23 mouse cellular contexts compared by ENCODE assay signal in genomic region chr6:42339189-42339588, GRCm38 (mm10). TPM values are rescaled to one million over a fixed set of nuclear protein-coding genes. Genes with fewer than 3 reads are reported as not detected.
DNase-seq lines count a peak whose midpoint lies in the region; ATAC-seq and TF ChIP-seq lines count a peak whose summit lies in the region.
"Had no signal": no experiment of that assay in that cellular context is flagged by ENCODE, and none has a peak within 500 bp of the region (broad histone marks: within the 10 kb centered on the region; RNA-seq: fewer than 3 reads in every experiment).

No protein-coding gene starts in this region.

- TF ChIP-seq CTCF in liver, adult 2 months (IDR thresholded peaks at IDR 0.05; ENCODE audit: low read depth, low read length): no peak

- WGBS in liver, adult 2 months: 83% methylated on average over 2 of the region's 2 CpGs
- WGBS in liver, embryonic 12.5 days (ENCODE audit: insufficient replicate concordance): 58% methylated on average over 2 of the region's 2 CpGs
- 90% methylated on average over 2 of the region's 2 CpGs for WGBS in midbrain, embryonic 11.5 days
- WGBS in midbrain, embryonic 14.5 days: 93% methylated on average over 2 of the region's 2 CpGs

- H3K27me3 ChIP-seq in liver, adult 2 months (ENCODE audit: control insufficient read depth, insufficient read depth, low read length): no peaks in the 10 kb centered on the region
- no peaks in the 10 kb centered on the region; the same call in 1 of the 2 replicates for H3K27me3 ChIP-seq in liver, embryonic 12.5 days (replicated peaks)
- no peaks in the 10 kb centered on the region for H3K27me3 ChIP-seq in midbrain, embryonic 11.5 days (ENCODE audit: control insufficient read depth, insufficient read depth, low read length)
- H3K27me3 ChIP-seq in midbrain, embryonic 14.5 days (ENCODE audit: control insufficient read depth, insufficient read depth, low read length): no peaks in the 10 kb centered on the region
- H3K27me3 ChIP-seq: CH12.LX, Patski had no signal

- no peak overlapping the region for H3K4me2 ChIP-seq in liver, embryonic 12.5 days
- H3K4me2 ChIP-seq in midbrain, embryonic 11.5 days: no peak overlapping the region
- H3K4me2 ChIP-seq in midbrain, embryonic 14.5 days (ENCODE audit: low read length): no peak overlapping the region

- DNase-seq in liver, adult 2 months (ENCODE audit: extremely low read depth, low read depth, low spot score): peak; percentile 16
- DNase-seq in midbrain, embryonic 11.5 days (ENCODE audit: low spot score, missing footprints): peak; percentile 14
- no peak for DNase-seq in midbrain, embryonic 14.5 days
- DNase-seq in adipocyte (ENCODE audit: low spot score): no peak
- DNase-seq in layer of hippocampus, adult 9-11 months: no peak
- DNase-seq: adrenal gland, adult 2 months; adrenal gland, adult 8-10 months; adrenal gland, postnatal 10 days; adrenal gland, postnatal 14 days; adrenal gland, postnatal 25 days; B cell, adult 2 months; cerebellum, adult 11 months; cerebellum, adult 11-12 months; cerebellum, adult 18-20 months had no signal

- no peaks in the 10 kb centered on the region for H3K79me2 ChIP-seq in liver, adult 2 months (ENCODE audit: control insufficient read depth, insufficient read depth, low read length)

- no peaks in the 10 kb centered on the region for H3K36me3 ChIP-seq in liver, adult 2 months (ENCODE audit: control insufficient read depth, insufficient read depth, low read length)
- no peaks in the 10 kb centered on the region for H3K36me3 ChIP-seq in liver, embryonic 12.5 days
- no peaks in the 10 kb centered on the region for H3K36me3 ChIP-seq in midbrain, embryonic 11.5 days (ENCODE audit: control insufficient read depth, insufficient read depth, low read length)
- H3K36me3 ChIP-seq in midbrain, embryonic 14.5 days (ENCODE audit: control insufficient read depth, insufficient read depth, low read length): no peaks in the 10 kb centered on the region
- H3K36me3 ChIP-seq: G1E had no signal

- ATAC-seq in liver, embryonic 12.5 days: no peak
- no peak for ATAC-seq in midbrain, embryonic 11.5 days (ENCODE audit: low FRiP score)
- no peak for ATAC-seq in midbrain, embryonic 14.5 days (ENCODE audit: low FRiP score, low TSS enrichment)
- peak; percentile 61 for ATAC-seq in granulocyte monocyte progenitor cell, adult 5-6 weeks (replicated peaks; ENCODE audit: poor library complexity, severe bottlenecking)
- peak; percentile 54 for ATAC-seq in megakaryocyte, adult 5-6 weeks (ENCODE audit: poor library complexity, severe bottlenecking)
- ATAC-seq: activated CD4-positive, CD25-positive, alpha-beta regulatory T cell, adult 4 months; CD4-positive, CD25-positive, alpha-beta regulatory T cell, adult 4 months; Patski had no signal

- H3K9ac ChIP-seq in liver, adult 2 months (ENCODE audit: low read depth, low read length): no peak overlapping the region
- no peak overlapping the region for H3K9ac ChIP-seq in liver, embryonic 12.5 days
- no peak overlapping the region for H3K9ac ChIP-seq in midbrain, embryonic 11.5 days (ENCODE audit: low read length)
- no peak overlapping the region for H3K9ac ChIP-seq in midbrain, embryonic 14.5 days (replicated peaks; ENCODE audit: low read length)

- no peak overlapping the region for H3K4me3 ChIP-seq in liver, adult 2 months (ENCODE audit: insufficient read depth, low read depth, low read length)
- H3K4me3 ChIP-seq in liver, embryonic 12.5 days: no peak overlapping the region
- no peak overlapping the region for H3K4me3 ChIP-seq in midbrain, embryonic 11.5 days (ENCODE audit: low read depth, low read length)
- H3K4me3 ChIP-seq in midbrain, embryonic 14.5 days (replicated peaks; ENCODE audit: low read depth, low read length): no peak overlapping the region

- H3K9me3 ChIP-seq in liver, embryonic 12.5 days (replicated peaks): no peaks in the 10 kb centered on the region
- no peaks in the 10 kb centered on the region for H3K9me3 ChIP-seq in midbrain, embryonic 11.5 days (ENCODE audit: control insufficient read depth, low read length)
- no peaks in the 10 kb centered on the region for H3K9me3 ChIP-seq in midbrain, embryonic 14.5 days (ENCODE audit: control insufficient read depth, low read length)
- H3K9me3 ChIP-seq: G1E had no signal

- no peaks in the 10 kb centered on the region for H3K4me1 ChIP-seq in liver, adult 2 months (ENCODE audit: control insufficient read depth, insufficient read depth, low read length)
- no peaks in the 10 kb centered on the region for H3K4me1 ChIP-seq in liver, embryonic 12.5 days
- no peaks in the 10 kb centered on the region for H3K4me1 ChIP-seq in midbrain, embryonic 11.5 days (ENCODE audit: control insufficient read depth, insufficient read depth, low read length)
- no peaks in the 10 kb centered on the region for H3K4me1 ChIP-seq in midbrain, embryonic 14.5 days (ENCODE audit: control insufficient read depth, insufficient read depth, low read length)

- no peak for TF ChIP-seq POLR2A in liver, adult 2 months (IDR thresholded peaks at IDR 0.05; ENCODE audit: extremely low read depth, insufficient read depth, low read length)

- no peak overlapping the region for H3K27ac ChIP-seq in liver, adult 2 months (replicated peaks; ENCODE audit: insufficient read depth, low read depth, low read length)
- no peak overlapping the region for H3K27ac ChIP-seq in liver, embryonic 12.5 days
- H3K27ac ChIP-seq in midbrain, embryonic 11.5 days (ENCODE audit: low read depth, low read length): no peak overlapping the region
- no peak overlapping the region for H3K27ac ChIP-seq in midbrain, embryonic 14.5 days (replicated peaks; ENCODE audit: low read depth, low read length)

RNA-seq across cellular contexts. Expression of gene Zyx, which starts 10.2 kb away (rescaled TPM):
- 6.4 and 9.5 TPM in 2 replicates for total RNA-seq in liver, adult 2 months (2014; rRNA removed)
- 43.1 and 49.8 TPM in 2 replicates for polyA plus RNA-seq in liver, adult 2 months (2012; rRNA removed)
- polyA plus RNA-seq in liver, embryonic 12.5 days (2016; fragmentation: Nextera tagmentation; extraction: Ambion mirVana): 66.3 and 66.5 TPM in 2 replicates
- 53.2 and 60.2 TPM in 2 replicates for polyA plus RNA-seq in midbrain, embryonic 11.5 days (2014; fragmentation: Nextera tagmentation; extraction: Ambion mirVana)
- polyA plus RNA-seq in midbrain, embryonic 14.5 days (2014; fragmentation: Nextera tagmentation; extraction: Ambion mirVana): 42.1 and 55.7 TPM in 2 replicates
- total RNA-seq in granulocyte monocyte progenitor cell, adult 5-6 weeks (2014; fragmentation: Nextera tagmentation): 116 and 131 TPM in 2 replicates
- total RNA-seq in granulocyte monocyte progenitor cell, adult 5-6 weeks (2017): 17.6 and 17.8 TPM in 2 replicates
- 411 and 420 TPM in 2 replicates for total RNA-seq in megakaryocyte, adult 5-6 weeks (2015)
- 117 and 131 TPM in 2 replicates for total RNA-seq in megakaryocyte, adult 5-6 weeks (2017)

RNA-seq across cellular contexts. Expression of gene Fam131b, which starts 14.7 kb away (rescaled TPM):
- total RNA-seq in liver, adult 2 months (2014; rRNA removed): under 0.01 TPM in 1 of 2 replicates, not detected in the other
- not detected in 2 replicates for polyA plus RNA-seq in liver, adult 2 months (2012; rRNA removed)
- polyA plus RNA-seq in liver, embryonic 12.5 days (2016; fragmentation: Nextera tagmentation; extraction: Ambion mirVana): not detected in 2 replicates
- polyA plus RNA-seq in midbrain, embryonic 11.5 days (2014; fragmentation: Nextera tagmentation; extraction: Ambion mirVana): 3.0 TPM in 2 replicates
- 4.6 and 6.2 TPM in 2 replicates for polyA plus RNA-seq in midbrain, embryonic 14.5 days (2014; fragmentation: Nextera tagmentation; extraction: Ambion mirVana)
- total RNA-seq in granulocyte monocyte progenitor cell, adult 5-6 weeks (2014; fragmentation: Nextera tagmentation): not detected in 2 replicates
- not detected in 2 replicates for total RNA-seq in granulocyte monocyte progenitor cell, adult 5-6 weeks (2017)
- not detected in 2 replicates for total RNA-seq in megakaryocyte, adult 5-6 weeks (2015)
- total RNA-seq in megakaryocyte, adult 5-6 weeks (2017): not detected in 2 replicates
- total RNA-seq: adrenal gland, postnatal 25 days; MEL had no signal
- polyA plus RNA-seq: activated CD4-positive, CD25-positive, alpha-beta regulatory T cell, adult 4 months; CD4-positive, CD25-positive, alpha-beta regulatory T cell, adult 4 months had no signal

RNA-seq across cellular contexts. Expression of gene Epha1, which starts 33.9 kb away (rescaled TPM):
- total RNA-seq in liver, adult 2 months (2014; rRNA removed): 27.6 and 30.9 TPM in 2 replicates
- polyA plus RNA-seq in liver, adult 2 months (2012; rRNA removed): 27.1 and 28.1 TPM in 2 replicates
- polyA plus RNA-seq in liver, embryonic 12.5 days (2016; fragmentation: Nextera tagmentation; extraction: Ambion mirVana): 2.6 and 3.4 TPM in 2 replicates
- polyA plus RNA-seq in midbrain, embryonic 11.5 days (2014; fragmentation: Nextera tagmentation; extraction: Ambion mirVana): 0.30 and 0.66 TPM in 2 replicates
- polyA plus RNA-seq in midbrain, embryonic 14.5 days (2014; fragmentation: Nextera tagmentation; extraction: Ambion mirVana): 0.09 and 0.14 TPM in 2 replicates
- 0.56 and 0.86 TPM in 2 replicates for total RNA-seq in granulocyte monocyte progenitor cell, adult 5-6 weeks (2014; fragmentation: Nextera tagmentation)
- total RNA-seq in granulocyte monocyte progenitor cell, adult 5-6 weeks (2017): 0.04 TPM in 1 of 2 replicates, not detected in the other
- total RNA-seq in megakaryocyte, adult 5-6 weeks (2015): not detected in 2 replicates
- not detected in 2 replicates for total RNA-seq in megakaryocyte, adult 5-6 weeks (2017)
- total RNA-seq: CH12.LX, G1E, MEL had no signal
- polyA plus RNA-seq: G1E had no signal

RNA-seq across cellular contexts. Expression of gene Clcn1, which starts 52.7 kb away (rescaled TPM):
- total RNA-seq in liver, adult 2 months (2014; rRNA removed): 0.09 TPM in 1 of 2 replicates, not detected in the other
- 0.02 TPM in 1 of 2 replicates, not detected in the other for polyA plus RNA-seq in liver, adult 2 months (2012; rRNA removed)
- polyA plus RNA-seq in liver, embryonic 12.5 days (2016; fragmentation: Nextera tagmentation; extraction: Ambion mirVana): 0.12 TPM in 1 of 2 replicates, not detected in the other
- 1.4 and 1.6 TPM in 2 replicates for polyA plus RNA-seq in midbrain, embryonic 11.5 days (2014; fragmentation: Nextera tagmentation; extraction: Ambion mirVana)
- 2.8 and 3.4 TPM in 2 replicates for polyA plus RNA-seq in midbrain, embryonic 14.5 days (2014; fragmentation: Nextera tagmentation; extraction: Ambion mirVana)
- total RNA-seq in granulocyte monocyte progenitor cell, adult 5-6 weeks (2014; fragmentation: Nextera tagmentation): not detected in 2 replicates
- total RNA-seq in granulocyte monocyte progenitor cell, adult 5-6 weeks (2017): 1.9 TPM in 1 of 2 replicates, not detected in the other
- total RNA-seq in megakaryocyte, adult 5-6 weeks (2015): 1.5 TPM in 1 of 2 replicates, not detected in the other
- not detected in 2 replicates for total RNA-seq in megakaryocyte, adult 5-6 weeks (2017)
- total RNA-seq: adrenal gland, postnatal 14 days had no signal
- polyA plus RNA-seq: activated CD4-positive, CD25-positive, alpha-beta regulatory T cell, adult 4 months; CD4-positive, CD25-positive, alpha-beta regulatory T cell, adult 4 months; G1E had no signal

Comparison
In these comparisons a context has a peak if more than half of its experiments do, and no peak if none do; other contexts are left out.
1. DNase-seq: peak in liver, adult 2 months (single experiment) and midbrain, embryonic 11.5 days (single experiment); none in midbrain, embryonic 14.5 days (single experiment), adipocyte (single experiment) and layer of hippocampus, adult 9-11 months (single experiment).
2. ATAC-seq: peak in granulocyte monocyte progenitor cell, adult 5-6 weeks (single experiment) and megakaryocyte, adult 5-6 weeks (single experiment); none in liver, embryonic 12.5 days (single experiment), midbrain, embryonic 11.5 days (single experiment) and midbrain, embryonic 14.5 days (single experiment).